In genomic region chr14:103077272-103078005, GRCm38 (mm10) we compare ENCODE assay signal across 39 mouse cellular contexts. TPM values are rescaled to one million over a fixed set of nuclear protein-coding genes. Genes with fewer than 3 reads are reported as not detected.
A peak's percentile ranks its signal among the peaks of the same experiment; 100 is the strongest.
DNase-seq lines count a peak whose midpoint lies in the region; ATAC-seq lines count a peak whose summit lies in the region.
"Had no signal": no experiment of that assay in that cellular context is flagged by ENCODE, and none has a peak within 500 bp of the region (broad histone marks: within the 10 kb centered on the region; RNA-seq: fewer than 3 reads in every experiment).

No protein-coding gene starts in this region.

- no peaks in the 10 kb centered on the region for H3K9me3 ChIP-seq in liver, embryonic 13.5 days (replicated peaks)
- H3K9me3 ChIP-seq: embryonic facial prominence, embryonic 10.5 days; embryonic facial prominence, embryonic 15.5 days; forebrain, embryonic 12.5 days; G1E; heart, embryonic 10.5 days; heart, embryonic 15.5 days; intestine, embryonic 15.5 days; limb, embryonic 13.5 days; midbrain, embryonic 10.5 days; neural tube, embryonic 12.5 days had no signal

- H3K27me3 ChIP-seq in liver, embryonic 13.5 days = no peaks in the 10 kb centered on the region
- H3K27me3 ChIP-seq: embryonic facial prominence, embryonic 15.5 days; forebrain, embryonic 12.5 days; heart, embryonic 15.5 days; intestine, embryonic 15.5 days; limb, embryonic 13.5 days; neural tube, embryonic 12.5 days had no signal

- 81% methylated on average over 9 of the region's 9 CpGs for WGBS in liver, embryonic 13.5 days (ENCODE audit: insufficient replicate concordance)

- DNase-seq in heart, adult 11 months = peak; percentile 41
- no peak for DNase-seq in heart, adult 18-20 months
- peak; percentile 13 for DNase-seq in CD4-positive helper T cell, adult 2 months (ENCODE audit: low read depth, low spot score)
- DNase-seq in liver, embryonic 13.5 days = no peak
- no peak for DNase-seq in B cell, adult 2 months
- DNase-seq in frontal cortex, adult 2 months (ENCODE audit: extremely low spot score in 1 of 2, low spot score in 1 of 2) = no peak
- DNase-seq: adrenal gland, postnatal 10 days; cerebellum, adult 11 months; forebrain, postnatal 0 days; gastrocnemius, postnatal 10 days; kidney, adult 2 months; kidney, postnatal 10 days; lung, adult 18-20 months; lung, postnatal 4 days; right cerebral cortex, adult 18-20 months; right cerebral cortex, postnatal 4 days; thymus, adult 18-20 months; thymus, postnatal 36 days had no signal

- peaks cover 10% of the 10 kb centered on the region; the same call in 1 of the 2 replicates for H3K4me1 ChIP-seq in liver, embryonic 13.5 days (replicated peaks)
- H3K4me1 ChIP-seq: embryonic facial prominence, embryonic 10.5 days; embryonic facial prominence, embryonic 15.5 days; forebrain, embryonic 12.5 days; heart, embryonic 10.5 days; heart, embryonic 15.5 days; intestine, embryonic 15.5 days; limb, embryonic 13.5 days; neural tube, embryonic 12.5 days had no signal

- peak; percentile 47; the same call in 1 of the 2 replicates for ATAC-seq in liver, embryonic 13.5 days (ENCODE audit: low read depth)
- ATAC-seq in megakaryocyte-erythroid progenitor cell, adult 5-6 weeks (replicated peaks; ENCODE audit: low FRiP score, low TSS enrichment, poor library complexity, severe bottlenecking) = peak; percentile 77
- ATAC-seq: forebrain, postnatal 0 days; hindbrain, embryonic 16.5 days; intestine, embryonic 15.5 days; lung, postnatal 0 days had no signal

- no peak overlapping the region for H3K4me2 ChIP-seq in liver, embryonic 13.5 days
- H3K4me2 ChIP-seq: embryonic facial prominence, embryonic 15.5 days; forebrain, embryonic 12.5 days; heart, embryonic 15.5 days; intestine, embryonic 15.5 days; limb, embryonic 13.5 days; neural tube, embryonic 12.5 days had no signal

- no peak overlapping the region for H3K27ac ChIP-seq in liver, embryonic 13.5 days
- H3K27ac ChIP-seq: embryonic facial prominence, embryonic 10.5 days; embryonic facial prominence, embryonic 15.5 days; forebrain, embryonic 12.5 days; heart, embryonic 10.5 days; heart, embryonic 15.5 days; intestine, embryonic 15.5 days; left cerebral cortex, adult 2 months; limb, embryonic 13.5 days; midbrain, embryonic 10.5 days; neural tube, embryonic 12.5 days; stomach, postnatal 0 days had no signal

- peaks cover 73% of the 10 kb centered on the region for H3K36me3 ChIP-seq in liver, embryonic 13.5 days

- no peak overlapping the region for H3K9ac ChIP-seq in liver, embryonic 13.5 days
- H3K9ac ChIP-seq: embryonic facial prominence, embryonic 15.5 days; forebrain, embryonic 12.5 days; forebrain, postnatal 0 days; heart, embryonic 15.5 days; intestine, embryonic 15.5 days; limb, embryonic 13.5 days; neural tube, embryonic 12.5 days had no signal

- H3K4me3 ChIP-seq in liver, embryonic 13.5 days (replicated peaks) = no peak overlapping the region
- H3K4me3 ChIP-seq: embryonic facial prominence, embryonic 10.5 days; embryonic facial prominence, embryonic 15.5 days; forebrain, embryonic 12.5 days; heart, embryonic 10.5 days; heart, embryonic 15.5 days; intestine, embryonic 15.5 days; left cerebral cortex, adult 2 months; limb, embryonic 13.5 days; midbrain, embryonic 10.5 days; myocyte; neural tube, embryonic 12.5 days had no signal

RNA-seq across cellular contexts. Expression of gene Cln5, which starts 7.4 kb away (rescaled TPM):
- 10 to 100 TPM; 20.0 to 21.3 TPM for total RNA-seq in heart, adult 18-20 months (2021)
- polyA plus RNA-seq in liver, embryonic 13.5 days (2015; fragmentation: Nextera tagmentation; extraction: Ambion mirVana) = 20.9 and 25.2 TPM in 2 replicates
- 9.3 and 15.8 TPM in 2 replicates for total RNA-seq in megakaryocyte-erythroid progenitor cell, adult 5-6 weeks (2014; fragmentation: Nextera tagmentation)
- 15.6 and 19.8 TPM in 2 replicates for total RNA-seq in megakaryocyte-erythroid progenitor cell, adult 5-6 weeks (2017)
- 11.7 and 13.2 TPM in 2 replicates for polyA plus RNA-seq in frontal cortex, adult 2 months (2012; rRNA removed)

RNA-seq across cellular contexts. Expression of gene Fbxl3, which starts 21.9 kb away (rescaled TPM):
- total RNA-seq in heart, adult 18-20 months (2021) = 10 to 100 TPM; 58.2 to 61.1 TPM
- polyA plus RNA-seq in liver, embryonic 13.5 days (2015; fragmentation: Nextera tagmentation; extraction: Ambion mirVana) = 10.5 and 13.9 TPM in 2 replicates
- 22.4 and 36.2 TPM in 2 replicates for total RNA-seq in megakaryocyte-erythroid progenitor cell, adult 5-6 weeks (2014; fragmentation: Nextera tagmentation)
- 31.8 and 85.5 TPM in 2 replicates for total RNA-seq in megakaryocyte-erythroid progenitor cell, adult 5-6 weeks (2017)
- polyA plus RNA-seq in frontal cortex, adult 2 months (2012; rRNA removed) = 94.6 and 101 TPM in 2 replicates

RNA-seq across cellular contexts. Expression of gene Acod1, which starts 30.7 kb away (rescaled TPM):
- total RNA-seq in heart, adult 18-20 months (2021) = not detected
- 0.09 and 0.12 TPM in 2 replicates for polyA plus RNA-seq in liver, embryonic 13.5 days (2015; fragmentation: Nextera tagmentation; extraction: Ambion mirVana)
- not detected in 2 replicates for total RNA-seq in megakaryocyte-erythroid progenitor cell, adult 5-6 weeks (2014; fragmentation: Nextera tagmentation)
- total RNA-seq in megakaryocyte-erythroid progenitor cell, adult 5-6 weeks (2017) = 0.33 and 0.50 TPM in 2 replicates
- polyA plus RNA-seq in frontal cortex, adult 2 months (2012; rRNA removed) = 0.04 and 0.08 TPM in 2 replicates
- total RNA-seq: adrenal gland, postnatal 10 days; forebrain, postnatal 0 days; gastrocnemius, postnatal 10 days; heart, postnatal 25 days; layer of hippocampus, postnatal 10 days; left cerebral cortex, adult 2 months; left cerebral cortex, postnatal 36 days; midbrain, postnatal 0 days had no signal
- polyA plus RNA-seq: embryonic facial prominence, embryonic 10.5 days; embryonic facial prominence, embryonic 15.5 days; forebrain, postnatal 0 days; G1E; heart, embryonic 15.5 days; hindbrain, embryonic 11.5 days; hindbrain, embryonic 16.5 days; kidney, adult 2 months; limb, embryonic 13.5 days; midbrain, embryonic 10.5 days; midbrain, postnatal 0 days; myocyte; neural tube, embryonic 12.5 days; stomach, postnatal 0 days had no signal

Comparison
In these comparisons a context has a peak if more than half of its experiments do, and no peak if none do; other contexts are left out.
1. DNase-seq: peak in heart, adult 11 months (single experiment) and CD4-positive helper T cell, adult 2 months (single experiment); none in heart, adult 18-20 months (0 of 2), liver, embryonic 13.5 days (single experiment), B cell, adult 2 months (0 of 2) and frontal cortex, adult 2 months (0 of 2).